Mouse (Mus musculus) spleen, adult 2 months (tissue): ENCODE data around the gene Gm20388.

Experiments
- CTCF ChIP-seq: fragments of 200-500 bp; IDR thresholded peaks from 2 replicates; pipeline ENCODE4 v1.5.1; 2011; ENCODE audit warnings: mild to moderate bottlenecking, inconsistent platforms; ENCODE audit not compliant: insufficient read depth, insufficient read length, insufficient replicate concordance; ENCODE audit errors: extremely low read depth
- POLR2A ChIP-seq: fragments of 200-500 bp; IDR thresholded peaks from 2 replicates; pipeline ENCODE4 v1.6.1; 2011; ENCODE audit warnings: low read depth, low read length, inconsistent platforms

- TF ChIP-seq CTCF (no peak), POLR2A (no peak)
Measured at GRCm38 (mm10) chr8:121419551-121419950, 1508.9 kb downstream of the Gm20388 start.
